Mouse (Mus musculus) liver, adult 2 months (tissue): Measurements from ENCODE around the gene Ppox. TPM values are rescaled to one million over a fixed set of nuclear protein-coding genes. Genes with fewer than 3 reads are reported as not detected.

ENCODE experiments used
- DNase-seq: peaks from one replicate; pipeline ENCODE4 v3.0.0-alpha.2; 2011; ENCODE audit warnings: low read depth, low spot score; ENCODE audit errors: extremely low read depth
- H3K27ac ChIP-seq: fragments of 200-500 bp; replicated peaks from 2 replicates; pipeline ENCODE4 v1.5.1; 2012; ENCODE audit warnings: low read depth, mild to moderate bottlenecking, control low read depth, inconsistent platforms, low read length; ENCODE audit not compliant: insufficient read depth
- H3K27me3 ChIP-seq: fragments of 200-500 bp; 2 replicates; pipeline ENCODE4 v1.6.1; 2012; ENCODE audit warnings: mild to moderate bottlenecking, moderate library complexity, low read length, inconsistent platforms; ENCODE audit not compliant: control insufficient read depth, insufficient read depth
- H3K36me3 ChIP-seq: fragments of 200-500 bp; 2 replicates; pipeline ENCODE4 v1.6.1; 2012; ENCODE audit warnings: low read length, inconsistent platforms; ENCODE audit not compliant: control insufficient read depth, insufficient read depth
- H3K4me1 ChIP-seq: fragments of 200-500 bp; 2 replicates; pipeline ENCODE4 v1.6.1; 2011; ENCODE audit warnings: low read length; ENCODE audit not compliant: control insufficient read depth, insufficient read depth
- H3K4me3 ChIP-seq: fragments of 200-500 bp; 2 replicates; pipeline ENCODE4 v1.5.1; 2011; ENCODE audit warnings: low read depth, mild to moderate bottlenecking, control low read depth, low read length, moderate library complexity; ENCODE audit not compliant: insufficient read depth
- H3K79me2 ChIP-seq: fragments of 200-500 bp; 2 replicates; pipeline ENCODE4 v1.6.1; 2012; ENCODE audit warnings: inconsistent platforms, mild to moderate bottlenecking, low read length, moderate library complexity; ENCODE audit not compliant: control insufficient read depth, insufficient read depth
- H3K9ac ChIP-seq: fragments of 200-500 bp; 2 replicates; pipeline ENCODE4 v1.6.1; 2012; ENCODE audit warnings: low read depth, mild to moderate bottlenecking, control low read depth, inconsistent platforms, low read length
- CTCF ChIP-seq: fragments of 200-500 bp; IDR thresholded peaks from 2 replicates; pipeline ENCODE4 v1.5.1; 2011; ENCODE audit warnings: low read depth, low read length, control low read depth
- POLR2A ChIP-seq: fragments of 200-500 bp; IDR thresholded peaks from 2 replicates; pipeline ENCODE4 v1.6.1; 2011; ENCODE audit warnings: low read length, control low read depth; ENCODE audit not compliant: insufficient read depth; ENCODE audit errors: extremely low read depth
- WGBS: fragments of 180-500 bp; shearing (Covaris S2); methylation state at CpG from one replicate; pipeline ENCODE4 v1.1.7; 2018; 5-methylcytosine and 5-hydroxymethylcytosine counted together
- polyA plus RNA-seq: library from polyadenylated mRNA; depleted of rRNA; stranded (reverse); fragments of >200 nt; gene quantifications from 2 replicates; pipeline ENCODE4 v1.2.3, GENCODE M21; 2012
- total RNA-seq: library from RNA; depleted of rRNA; stranded (reverse); fragments of >200 nt; gene quantifications from 2 replicates; pipeline ENCODE4 v1.2.3, GENCODE M21; 2014

Ppox gene
- total and polyA plus RNA-seq, 2 experiments, result 11.0 to 31.2 TPM

DNA sequence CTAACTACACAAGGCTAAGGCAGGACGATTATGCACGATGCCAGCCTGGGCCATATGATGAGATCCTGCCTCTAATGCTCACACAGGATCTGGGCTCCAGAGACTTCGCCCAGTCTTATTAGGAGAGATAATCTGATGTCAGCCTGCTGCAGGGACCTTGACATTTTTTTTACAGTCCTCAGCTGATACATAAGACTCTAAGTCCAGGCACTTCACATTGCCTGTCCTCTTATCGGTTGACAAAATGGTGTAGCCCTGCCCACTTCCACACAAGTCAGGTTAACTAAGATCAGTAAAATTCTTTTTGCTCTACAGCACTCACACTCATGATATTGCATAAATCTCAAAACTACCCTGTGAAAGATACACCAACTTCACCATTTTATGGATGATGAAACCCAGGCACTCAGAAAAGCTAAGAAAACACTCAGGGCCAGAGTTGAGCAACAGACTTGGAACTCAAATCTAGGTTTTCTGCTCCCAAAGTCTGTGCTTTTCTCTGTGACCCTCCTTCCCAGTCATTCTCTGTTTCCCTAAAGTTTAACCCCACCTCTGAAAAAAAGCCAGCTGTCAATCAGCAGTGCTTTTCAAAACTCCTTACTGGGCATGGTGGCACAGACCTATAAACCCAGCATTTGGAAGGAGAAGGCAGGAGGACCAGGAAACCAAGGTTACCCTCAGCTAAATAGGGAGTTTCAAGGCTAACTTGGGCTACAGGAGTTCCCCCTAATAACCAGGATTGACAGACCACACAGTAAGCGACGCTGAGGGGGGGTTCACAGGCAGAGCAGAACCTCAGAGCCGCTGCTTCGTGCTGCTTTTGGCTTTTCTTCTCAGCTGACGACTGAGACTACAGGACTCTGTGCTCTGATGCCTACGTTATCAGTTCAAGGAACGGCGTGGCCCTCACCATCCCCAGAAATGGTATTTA lies 47.9 kb downstream of the Ppox start:
- Histone ChIP-seq H3K27me3 (no peaks in the 10 kb centered on the region), H3K4me1 (peaks cover 24% of the 10 kb centered on the region), H3K79me2 (no peaks in the 10 kb centered on the region), H3K4me3 (peak overlapping the region; percentile 14; the same call in 1 of the 2 replicates), H3K9ac (peak overlapping the region; percentile 58), H3K36me3 (peaks cover 27% of the 10 kb centered on the region), H3K27ac (peak overlapping the region; percentile 98)
- 62% methylated on average over 12 of the region's 12 CpGs for WGBS
- TF ChIP-seq POLR2A (no peak), CTCF (no peak)
- DNase-seq, result peak; percentile 86

- 20% methylated on average over 5 of the region's 5 CpGs for WGBS
- Histone ChIP-seq H3K9ac (peak overlapping the region; percentile 58; the same call in 1 of the 2 replicates), H3K4me1 (peaks cover 24% of the 10 kb centered on the region), H3K27ac (peak overlapping the region; percentile 98), H3K27me3 (no peaks in the 10 kb centered on the region), H3K4me3 (no peak overlapping the region), H3K79me2 (no peaks in the 10 kb centered on the region), H3K36me3 (peaks cover 22% of the 10 kb centered on the region)
- TF ChIP-seq POLR2A, result no peak
- TF ChIP-seq CTCF, result no peak
- DNase-seq, result peak; percentile 94
Measured at GRCm38 (mm10) chr1:171232348-171232747, 48.6 kb downstream of the Ppox start.

DNA sequence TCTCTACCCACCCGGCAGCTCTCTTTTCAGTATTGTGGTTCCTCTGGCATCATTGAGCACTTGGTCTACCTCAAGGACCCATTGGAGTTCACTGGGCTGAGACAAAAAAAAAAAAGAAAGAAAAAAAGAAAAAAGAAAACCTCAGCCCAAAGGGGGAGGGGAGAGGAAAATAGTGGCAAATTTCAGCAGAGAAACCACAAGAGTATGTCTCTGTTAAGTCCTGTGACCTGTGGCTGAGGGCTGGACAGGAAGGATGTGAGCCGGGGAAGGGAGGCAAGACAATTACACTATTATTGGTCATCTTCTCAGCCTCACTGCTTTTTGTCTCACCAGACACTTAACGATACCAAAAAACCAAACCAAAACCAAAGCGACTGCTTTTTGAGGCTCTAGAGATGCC lies 49.1 kb downstream of the Ppox start:
- H3K4me3 ChIP-seq, result no peak overlapping the region
- 68% methylated on average over 4 of the region's 4 CpGs for WGBS
- peak overlapping the region; percentile 98 for H3K27ac ChIP-seq

GRCm38 (mm10) chr1:171230215-171230614 lies 50.8 kb downstream of the Ppox start:
- peaks cover 9% of the 10 kb centered on the region; the same call in 1 of the 2 replicates for H3K36me3 ChIP-seq
- H3K4me3 ChIP-seq, result no peak overlapping the region
- H3K27me3 ChIP-seq, result no peaks in the 10 kb centered on the region
- peaks cover 24% of the 10 kb centered on the region for H3K4me1 ChIP-seq
- TF ChIP-seq CTCF (no peak), POLR2A (no peak)
- 52% methylated on average over 3 of the region's 3 CpGs for WGBS
- no peak overlapping the region for H3K9ac ChIP-seq
- peak overlapping the region; percentile 47 for H3K27ac ChIP-seq
- no peak for DNase-seq
- no peaks in the 10 kb centered on the region for H3K79me2 ChIP-seq

More for the DNA sequence above, 49.1 kb downstream of the Ppox start:
- no peaks in the 10 kb centered on the region for H3K27me3 ChIP-seq
- DNase-seq, result no peak
- peaks cover 18% of the 10 kb centered on the region for H3K36me3 ChIP-seq
- no peak overlapping the region for H3K9ac ChIP-seq
- no peaks in the 10 kb centered on the region for H3K79me2 ChIP-seq
- H3K4me1 ChIP-seq, result peaks cover 24% of the 10 kb centered on the region
- TF ChIP-seq POLR2A (no peak), CTCF (no peak)

GRCm38 (mm10) chr1:171229750-171230149 lies 51.2 kb downstream of the Ppox start:
- Histone ChIP-seq H3K9ac (no peak overlapping the region), H3K27ac (peak overlapping the region; percentile 47), H3K4me3 (no peak overlapping the region), H3K36me3 (peaks cover 6% of the 10 kb centered on the region; the same call in 1 of the 2 replicates), H3K79me2 (no peaks in the 10 kb centered on the region), H3K4me1 (peaks cover 24% of the 10 kb centered on the region), H3K27me3 (no peaks in the 10 kb centered on the region)
- WGBS, result 57% methylated on average over 6 of the region's 6 CpGs
- DNase-seq, result no peak
- TF ChIP-seq CTCF, result no peak
- TF ChIP-seq POLR2A, result no peak
